Mouse (Mus musculus) kidney, adult 2 months (tissue): ENCODE data around the gene Plxna4.

Experiments
- CTCF ChIP-seq: fragments of 200-500 bp; conservative IDR thresholded peaks from 2 replicates; pipeline ENCODE4 v1.5.1; 2011; ENCODE audit warnings: low read depth, mild to moderate bottlenecking, control low read depth, low read length, moderate library complexity, mixed read lengths; ENCODE audit not compliant: insufficient read depth, insufficient read length
- POLR2A ChIP-seq: fragments of 200-500 bp; IDR thresholded peaks from one replicate; pipeline ENCODE4 v1.6.1; 2011; ENCODE audit warnings: low read depth, low read length, control low read depth

- no peak for TF ChIP-seq POLR2A
- no peak for TF ChIP-seq CTCF
These were observed 190.8 kb downstream of the Plxna4 start for GRCm38 (mm10) chr6:32397133-32397730.
